Comparison of ENCODE assay signal across 19 mouse cellular contexts in the genomic region with DNA sequence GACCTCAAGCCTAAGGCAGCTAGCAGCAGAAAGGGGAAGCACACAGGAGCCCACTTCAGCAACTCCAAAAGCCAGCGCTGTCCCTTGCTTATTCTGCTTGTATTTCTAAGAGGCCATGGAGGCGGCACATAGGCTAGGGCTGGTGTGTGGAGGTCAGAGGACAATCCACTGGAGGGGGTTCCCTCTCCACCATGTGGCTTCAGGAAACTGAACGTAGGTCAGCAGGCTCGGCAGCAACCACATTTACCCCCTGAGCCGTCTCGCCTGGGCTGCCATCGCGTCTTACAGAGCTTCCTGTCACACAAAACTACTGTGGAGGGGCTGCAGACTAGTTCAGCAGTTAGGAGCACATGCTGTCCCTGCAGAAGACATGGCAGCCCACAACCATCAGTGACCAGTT. TPM values are rescaled to one million over a fixed set of nuclear protein-coding genes. Genes with fewer than 3 reads are reported as not detected.
DNase-seq lines count a peak whose midpoint lies in the region; TF ChIP-seq lines count a peak whose summit lies in the region.
"Had no signal": no experiment of that assay in that cellular context is flagged by ENCODE, and none has a peak within 500 bp of the region (broad histone marks: within the 10 kb centered on the region; RNA-seq: fewer than 3 reads in every experiment).

No protein-coding gene starts in this region.

- no peaks in the 10 kb centered on the region for H3K9me3 ChIP-seq in embryonic facial prominence, embryonic 10.5 days
- no peaks in the 10 kb centered on the region for H3K9me3 ChIP-seq in midbrain, embryonic 10.5 days (replicated peaks)
- H3K9me3 ChIP-seq: limb, embryonic 10.5 days; liver, embryonic 15.5 days; midbrain, embryonic 15.5 days; neural tube, embryonic 12.5 days; stomach, embryonic 15.5 days had no signal

- peak overlapping the region; percentile 31 for H3K27ac ChIP-seq in spleen, adult 2 months (ENCODE audit: insufficient read depth, low read length)
- H3K27ac ChIP-seq in embryonic facial prominence, embryonic 10.5 days (replicated peaks): peak overlapping the region; percentile 54; the same call in 1 of the 2 replicates
- H3K27ac ChIP-seq in midbrain, embryonic 10.5 days (replicated peaks): no peak overlapping the region; the same call in 1 of the 2 replicates
- H3K27ac ChIP-seq: heart, embryonic 13.5 days; hindbrain, embryonic 14.5 days; limb, embryonic 10.5 days; liver, embryonic 15.5 days; midbrain, embryonic 15.5 days; neural tube, embryonic 12.5 days; stomach, embryonic 15.5 days had no signal

- peak overlapping the region; percentile 27; the same call in 1 of the 2 replicates for H3K4me3 ChIP-seq in spleen, adult 2 months (ENCODE audit: extremely low read depth, insufficient read depth, insufficient read length)
- no peak overlapping the region for H3K4me3 ChIP-seq in embryonic facial prominence, embryonic 10.5 days
- H3K4me3 ChIP-seq in midbrain, embryonic 10.5 days: no peak overlapping the region
- H3K4me3 ChIP-seq: heart, embryonic 13.5 days; limb, embryonic 10.5 days; liver, embryonic 15.5 days; midbrain, embryonic 15.5 days; neural tube, embryonic 12.5 days; stomach, embryonic 15.5 days had no signal

- TF ChIP-seq CTCF in spleen, adult 2 months (IDR thresholded peaks at IDR 0.05; ENCODE audit: extremely low read depth, insufficient read depth, insufficient read length, insufficient replicate concordance): no peak

- no peaks in the 10 kb centered on the region for H3K27me3 ChIP-seq in spleen, adult 2 months (ENCODE audit: control insufficient read depth, insufficient read depth, low read length)
- no peaks in the 10 kb centered on the region for H3K27me3 ChIP-seq in embryonic facial prominence, embryonic 10.5 days (replicated peaks; ENCODE audit: low read depth, poor library complexity, severe bottlenecking)
- no peaks in the 10 kb centered on the region for H3K27me3 ChIP-seq in midbrain, embryonic 10.5 days (ENCODE audit: low read depth, poor library complexity, severe bottlenecking)
- H3K27me3 ChIP-seq: heart, embryonic 13.5 days; liver, embryonic 15.5 days; midbrain, embryonic 15.5 days; neural tube, embryonic 12.5 days; stomach, embryonic 15.5 days had no signal

- peaks cover 39% of the 10 kb centered on the region; the same call in 1 of the 2 replicates for H3K4me1 ChIP-seq in spleen, adult 2 months (ENCODE audit: control insufficient read depth, insufficient read depth, insufficient read length)
- H3K4me1 ChIP-seq in embryonic facial prominence, embryonic 10.5 days: peaks cover 31% of the 10 kb centered on the region
- peaks cover 3% of the 10 kb centered on the region for H3K4me1 ChIP-seq in midbrain, embryonic 10.5 days
- H3K4me1 ChIP-seq: midbrain, embryonic 15.5 days had no signal

- no peaks in the 10 kb centered on the region for H3K36me3 ChIP-seq in spleen, adult 2 months (ENCODE audit: control insufficient read depth, insufficient read depth, low read length)
- no peaks in the 10 kb centered on the region for H3K36me3 ChIP-seq in embryonic facial prominence, embryonic 10.5 days (replicated peaks)
- no peaks in the 10 kb centered on the region for H3K36me3 ChIP-seq in midbrain, embryonic 10.5 days
- H3K36me3 ChIP-seq: liver, embryonic 15.5 days; midbrain, embryonic 15.5 days; neural tube, embryonic 12.5 days; stomach, embryonic 15.5 days had no signal

- peak in 1 of 2 experiments; percentile 32 for DNase-seq in spleen, adult 2 months (ENCODE audit: low read depth in 1 of 2, low spot score in 2 of 2)
- DNase-seq in spleen, adult 18-20 months: no peak
- DNase-seq in embryonic facial prominence, embryonic 10.5 days (ENCODE audit: low spot score): no peak
- DNase-seq in natural killer cell, adult 2 months (ENCODE audit: low spot score in 2 of 2): peak; percentile 56 to 60
- no peak for DNase-seq in midbrain, embryonic 10.5 days (ENCODE audit: low spot score)
- DNase-seq in cerebellum, adult 9-11 months: no peak
- DNase-seq in layer of hippocampus, postnatal 14 days (ENCODE audit: low spot score in 2 of 2): no peak
- DNase-seq: cerebellum, postnatal 25 days; gastrocnemius, postnatal 25 days; kidney, adult 2 months; kidney, postnatal 25 days; lung, postnatal 36 days had no signal

- TF ChIP-seq POLR2A in spleen, adult 2 months (IDR thresholded peaks at IDR 0.05; ENCODE audit: low read depth, low read length): no peak

- WGBS in spleen, adult 2 months: 10% methylated on average over 8 of the region's 8 CpGs
- WGBS in embryonic facial prominence, embryonic 10.5 days: 56% methylated on average over 8 of the region's 8 CpGs
- WGBS in midbrain, embryonic 10.5 days: 84% methylated on average over 8 of the region's 8 CpGs

RNA-seq across cellular contexts. Expression of a gene that starts 20.4 kb away (rescaled TPM):
- polyA plus RNA-seq in spleen, adult 2 months (2012; rRNA removed): 14.5 and 25.0 TPM in 2 replicates
- 1.0 and 1.5 TPM in 2 replicates for polyA plus RNA-seq in embryonic facial prominence, embryonic 10.5 days (2016; fragmentation: Nextera tagmentation; extraction: Ambion mirVana)
- polyA plus RNA-seq in midbrain, embryonic 10.5 days (2016; fragmentation: Nextera tagmentation; extraction: Ambion mirVana): 1.7 and 2.5 TPM in 2 replicates
- total RNA-seq in layer of hippocampus, postnatal 14 days (2021): 100 to 1,000 TPM; 154 to 158 TPM

Comparison
In these comparisons a context has a peak if more than half of its experiments do, and no peak if none do; other contexts are left out.
1. DNase-seq: peak in natural killer cell, adult 2 months (2 of 2); none in spleen, adult 18-20 months (0 of 2), embryonic facial prominence, embryonic 10.5 days (single experiment), midbrain, embryonic 10.5 days (single experiment), cerebellum, adult 9-11 months (single experiment) and layer of hippocampus, postnatal 14 days (0 of 2).